Mouse (Mus musculus) frontal cortex, postnatal 36 days (tissue): ENCODE data around the gene Hyal3.
"Not testable (repeated sequence)": the region's sequence is repeated elsewhere in the genome, so short reads cannot be mapped to it uniquely, and the experiment has no call there.

Source experiments
- DNase-seq, 2 experiments: peaks; one replicate each; pipeline ENCODE4 v3.0.0; 2022; ENCODE audit warnings: low spot score in 2 of 2

The Hyal3 gene

GRCm38 (mm10) chr9:107550491-107551116, 30.0 kb upstream of the Hyal3 start:
- no peak for DNase-seq

DNA sequence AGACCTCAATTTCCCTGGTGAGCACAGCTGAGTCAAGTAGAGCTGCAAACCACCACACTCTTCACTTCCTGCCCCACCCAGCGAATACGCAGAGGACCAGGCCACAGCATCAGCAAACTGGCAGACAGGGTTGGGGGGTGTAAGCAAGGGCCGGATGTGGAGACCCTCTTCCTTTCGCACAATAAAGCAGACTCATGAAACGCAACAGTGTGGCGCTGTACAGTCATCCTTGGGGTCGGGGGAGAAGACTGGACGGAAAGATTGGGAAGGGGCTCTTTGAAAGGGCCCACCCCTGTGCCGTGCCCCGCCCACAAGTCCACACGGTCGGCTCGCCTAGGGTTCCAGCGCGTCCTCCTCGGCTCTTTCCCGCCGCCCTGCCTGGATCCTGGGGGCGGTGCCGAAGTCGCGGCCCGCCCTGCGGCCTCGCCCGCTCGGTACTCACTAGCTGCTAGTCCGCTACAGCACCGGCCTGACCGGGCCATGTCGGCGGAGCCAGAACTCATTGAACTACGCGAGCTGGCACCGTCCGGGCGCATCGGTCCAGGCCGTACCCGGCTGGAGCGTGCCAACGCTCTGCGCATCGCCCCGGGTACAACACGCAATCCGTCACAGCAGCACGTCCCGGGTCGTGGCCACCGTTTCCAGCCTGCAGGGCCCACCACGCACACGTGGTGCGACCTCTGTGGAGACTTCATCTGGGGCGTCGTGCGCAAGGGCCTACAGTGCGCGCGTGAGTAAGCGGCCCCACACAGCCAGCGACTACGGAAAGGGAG, 29.3 kb upstream of the Hyal3 start, which contains the start of gene Rassf1:
Rassf1 (plus strand) TSS at position 439 of the 773 bp plus-strand sequence.
- DNase-seq = no peak

DNA sequence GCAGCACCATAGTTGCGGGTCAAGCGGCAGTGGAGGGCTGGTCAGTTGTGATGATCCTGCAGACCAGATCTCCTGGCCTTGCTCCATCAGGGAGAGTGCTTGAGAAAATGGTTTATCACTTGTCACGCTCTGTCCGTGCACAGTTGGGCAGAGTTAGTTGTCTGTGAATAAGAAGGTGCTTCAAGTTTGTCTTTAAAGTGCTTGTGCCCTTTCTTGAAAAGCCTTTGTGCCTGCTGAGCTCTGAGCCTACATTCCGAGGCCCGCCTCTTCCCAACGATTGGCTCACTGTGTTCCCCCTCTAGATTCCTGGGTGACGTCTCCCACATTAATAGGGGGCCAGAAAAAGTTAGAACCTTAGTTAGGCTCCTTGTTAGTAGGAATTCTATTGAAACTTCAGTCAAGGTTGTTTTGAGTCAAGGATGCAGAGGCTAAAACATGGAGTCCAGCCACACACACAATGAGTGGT, 28.7 kb upstream of the Hyal3 start:
- DNase-seq = no peak

DNA sequence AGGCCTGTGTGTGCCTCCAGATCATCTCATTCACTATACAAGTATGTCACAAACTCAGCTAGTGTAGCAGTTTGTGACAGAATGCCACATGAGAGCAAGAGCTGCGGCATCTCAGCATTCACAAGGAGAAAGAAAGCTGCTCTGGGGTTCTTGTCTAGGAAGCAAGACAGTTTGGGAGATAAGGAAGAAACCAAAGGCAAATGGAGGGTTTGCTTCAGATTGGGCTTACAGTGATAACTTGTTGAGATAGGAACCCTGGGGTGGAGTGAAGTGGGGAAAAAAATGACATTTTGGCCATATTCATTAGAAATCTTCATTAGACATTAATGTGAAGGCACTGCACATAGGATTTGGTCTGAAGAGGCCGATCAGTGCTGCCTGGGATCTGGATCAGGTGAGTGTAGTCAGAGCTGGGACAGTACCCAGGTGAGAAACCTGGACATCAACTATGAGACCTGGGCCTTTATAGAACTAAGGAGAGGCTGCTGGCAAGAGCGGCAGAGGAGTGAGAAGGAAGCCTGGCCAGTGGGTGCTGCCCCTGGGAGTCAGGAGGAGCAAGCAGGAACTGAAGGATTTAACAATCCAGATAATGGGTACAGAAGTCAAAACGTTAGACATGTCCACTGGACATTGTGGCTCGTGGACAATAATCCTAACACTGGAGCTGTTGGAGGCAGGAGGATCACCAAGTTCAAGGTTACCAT, 27.8 kb upstream of the Hyal3 start:
- DNase-seq = no peak

- DNase-seq = peak in 1 of 2 experiments; percentile 40
Observed at GRCm38 (mm10) chr9:107553541-107554318, 26.9 kb upstream of the Hyal3 start.

- DNase-seq = peak; percentile 92 to 94
Observed at GRCm38 (mm10) chr9:107554319-107554825, 26.2 kb upstream of the Hyal3 start.

- DNase-seq = peak in 1 of 2 experiments; percentile 23
Observed at GRCm38 (mm10) chr9:107555031-107555457, 25.6 kb upstream of the Hyal3 start.

- no peak for DNase-seq
Observed at GRCm38 (mm10) chr9:107555701-107556100, 24.9 kb upstream of the Hyal3 start.

- no peak for DNase-seq
Observed at GRCm38 (mm10) chr9:107556346-107556745, 24.3 kb upstream of the Hyal3 start.

DNA sequence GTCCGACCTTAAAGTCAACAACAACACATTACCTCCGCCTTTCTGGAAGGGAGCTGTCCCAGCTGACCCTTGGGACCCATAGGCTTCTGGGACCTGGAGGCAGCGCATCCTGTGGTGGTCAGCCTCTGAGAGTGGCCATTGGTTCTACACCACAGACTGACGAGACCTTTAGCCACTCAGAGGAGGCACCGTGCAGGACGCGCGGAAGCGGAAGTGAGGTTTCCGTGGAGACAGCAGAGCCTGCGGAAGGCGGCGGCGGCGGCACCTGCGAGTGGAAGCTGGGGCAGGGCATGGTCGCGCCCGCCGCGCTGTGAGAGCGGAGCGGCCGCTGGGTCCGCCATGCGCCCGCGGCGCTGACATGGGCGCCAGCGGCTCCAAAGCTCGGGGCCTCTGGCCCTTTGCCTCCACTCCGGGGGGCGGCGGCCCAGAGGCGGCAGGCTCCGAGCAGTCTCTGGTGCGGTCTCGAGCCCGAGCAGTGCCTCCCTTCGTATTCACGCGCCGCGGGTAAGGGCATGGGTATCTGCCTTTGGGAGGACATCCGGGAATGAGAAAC, 17.5 kb upstream of the Hyal3 start, which contains the start of gene Tusc2:
Tusc2 (plus strand) TSS at position 227 of the 553 bp plus-strand sequence.
- peak; percentile 94 to 96 for DNase-seq

DNA sequence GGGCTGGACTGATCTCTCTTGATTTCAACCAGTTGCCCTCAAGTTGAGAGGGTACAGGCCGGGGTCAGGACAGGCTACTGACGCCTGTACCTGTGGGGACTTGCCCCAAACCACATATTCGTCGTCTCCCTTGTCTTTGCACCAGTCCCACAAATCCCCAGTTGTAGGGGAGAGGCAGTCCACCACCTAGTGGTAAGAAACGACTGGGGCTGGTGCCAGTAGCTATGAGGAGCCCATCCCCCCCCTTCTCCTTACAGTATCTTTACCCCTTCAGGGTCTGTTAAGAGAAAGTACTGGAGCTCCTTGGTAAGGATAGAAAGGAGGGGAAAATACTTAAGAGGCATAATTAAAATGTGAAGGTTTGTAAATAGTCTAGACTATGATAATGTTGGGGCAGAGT, 15.1 kb upstream of the Hyal3 start:
- DNase-seq = not testable (repeated sequence)

DNA sequence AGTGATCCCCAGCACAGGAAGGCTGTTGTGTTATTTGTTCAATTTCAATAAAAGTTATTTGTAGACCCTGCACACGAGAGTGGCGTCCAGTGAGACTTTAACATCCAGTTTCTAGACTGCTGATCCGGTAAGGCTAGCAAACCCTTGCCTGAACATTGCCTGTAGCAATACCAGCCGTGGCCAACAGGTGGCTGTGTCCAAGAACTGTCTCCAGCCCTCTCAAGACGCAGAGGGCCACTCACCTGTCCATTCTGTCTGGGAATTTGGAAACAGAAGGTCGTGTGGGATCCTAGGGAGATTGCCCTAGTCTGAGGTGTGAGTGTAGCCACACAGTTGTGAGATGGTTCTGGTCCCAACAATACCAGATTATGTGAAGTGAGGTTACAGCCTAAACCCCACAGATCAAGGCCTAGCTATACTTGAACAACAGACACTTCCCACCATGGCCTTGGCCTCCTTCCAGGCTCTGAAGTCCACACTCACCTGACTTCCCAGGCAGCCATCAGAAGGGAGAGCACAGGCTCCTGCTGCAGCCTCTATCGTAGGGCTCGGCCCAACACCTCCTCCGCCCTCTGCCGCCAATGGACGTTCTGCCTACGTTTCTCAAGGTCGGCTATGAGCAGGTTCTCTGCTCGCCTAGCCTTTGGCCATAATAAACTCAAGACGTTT, 14.4 kb upstream of the Hyal3 start:
- peak; percentile 66 to 77 for DNase-seq

DNA sequence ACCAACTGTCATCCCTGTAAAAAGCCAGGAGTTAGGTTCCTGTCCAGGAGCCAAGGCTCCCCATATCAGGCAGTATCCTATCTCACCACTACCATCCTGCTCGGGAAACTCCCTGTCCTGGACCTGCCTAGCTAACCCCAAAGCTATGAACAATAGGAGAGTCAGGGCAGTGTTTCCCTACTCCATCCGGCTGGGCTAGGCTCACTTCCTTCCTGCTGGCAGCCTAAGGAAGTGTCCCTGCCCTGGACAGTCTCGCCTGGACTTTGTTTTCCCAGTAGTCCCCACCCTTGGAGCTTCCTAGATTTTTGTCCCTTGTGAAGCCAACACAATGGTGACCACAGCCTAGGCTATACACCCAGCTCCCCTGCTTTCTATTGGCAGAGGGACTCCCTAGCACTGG, 13.8 kb upstream of the Hyal3 start:
- no peak for DNase-seq

GRCm38 (mm10) chr9:107567702-107568319, 12.8 kb upstream of the Hyal3 start, which contains the start of gene Hyal2:
Hyal2 (plus strand) TSS chr9:107567945.
- no peak for DNase-seq

DNA sequence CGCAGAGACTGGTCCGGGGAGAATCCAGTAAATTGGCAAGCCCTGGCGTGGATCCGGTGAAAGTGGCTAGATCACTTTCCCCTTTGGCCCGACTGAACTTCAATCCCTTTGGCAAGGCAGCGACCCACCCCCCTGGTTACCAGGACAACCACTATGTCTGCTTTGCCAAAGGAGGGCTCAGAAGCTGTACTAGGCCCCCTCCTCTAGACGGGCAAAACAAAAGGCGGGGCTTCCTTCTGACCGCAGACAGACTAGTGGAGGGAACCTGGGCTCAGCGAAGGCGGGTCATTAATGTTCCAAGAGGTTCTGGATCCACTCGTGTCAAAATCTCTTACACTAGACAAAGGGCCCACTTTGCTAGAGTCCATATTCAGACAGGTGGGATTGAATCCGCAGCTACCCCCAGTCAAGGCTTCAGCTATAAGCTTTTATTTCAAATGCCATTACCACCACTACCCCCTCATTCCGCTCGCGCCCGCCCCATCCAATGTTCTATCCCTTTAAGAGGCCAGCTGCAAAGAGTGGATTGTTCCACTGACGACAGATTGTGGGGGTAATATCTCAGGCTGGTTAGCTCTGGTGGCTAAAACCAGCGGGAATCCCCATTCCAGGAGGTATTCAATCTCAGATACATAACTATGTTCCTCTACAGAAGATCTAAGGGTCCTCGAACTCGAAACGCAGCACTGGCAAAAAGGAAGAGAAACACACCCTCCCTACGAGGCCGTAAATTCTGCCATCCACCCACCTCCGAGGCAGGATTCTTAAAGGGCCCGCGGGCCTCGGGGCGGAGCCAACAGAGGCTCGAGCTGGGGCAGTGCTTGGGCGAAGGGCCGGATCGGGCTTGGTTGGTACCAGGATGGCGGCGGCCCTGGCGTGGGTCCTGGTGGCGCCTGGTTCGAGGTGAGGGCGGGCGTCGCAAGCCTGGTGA, 12.0 kb upstream of the Hyal3 start:
- peak; percentile 73 to 80 for DNase-seq

- DNase-seq = no peak
Observed at GRCm38 (mm10) chr9:107569270-107569669, 11.3 kb upstream of the Hyal3 start.

DNA sequence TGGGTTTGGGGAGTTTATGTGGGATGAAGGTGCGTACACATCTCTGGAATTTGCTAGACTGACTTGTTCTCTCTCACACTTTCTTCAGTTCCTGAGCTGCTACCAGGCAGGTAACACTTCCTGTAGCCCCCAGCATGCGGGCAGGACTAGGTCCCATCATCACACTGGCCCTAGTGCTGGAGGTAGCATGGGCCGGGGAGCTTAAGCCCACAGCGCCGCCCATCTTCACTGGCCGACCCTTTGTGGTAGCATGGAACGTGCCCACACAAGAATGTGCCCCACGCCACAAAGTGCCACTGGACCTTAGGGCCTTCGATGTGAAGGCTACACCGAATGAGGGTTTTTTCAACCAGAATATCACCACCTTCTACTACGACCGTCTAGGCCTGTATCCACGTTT, 10.6 kb upstream of the Hyal3 start:
- no peak for DNase-seq

DNA sequence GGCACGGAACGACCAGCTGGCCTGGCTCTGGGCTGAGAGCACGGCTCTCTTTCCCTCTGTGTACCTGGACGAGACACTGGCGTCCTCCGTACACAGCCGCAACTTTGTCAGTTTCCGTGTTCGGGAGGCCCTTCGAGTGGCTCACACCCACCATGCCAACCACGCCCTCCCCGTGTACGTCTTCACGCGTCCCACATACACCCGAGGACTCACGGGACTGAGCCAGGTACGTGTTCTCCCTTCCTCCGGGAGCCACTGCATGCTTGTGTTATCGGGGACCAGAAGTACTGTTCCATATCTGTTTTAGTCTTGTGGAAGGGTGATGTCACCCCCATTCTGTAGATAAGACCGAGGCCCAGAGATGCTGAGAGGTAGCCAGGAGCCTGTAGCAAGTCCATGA, 9.8 kb upstream of the Hyal3 start:
- no peak for DNase-seq
